In genomic region chr14:27270466-27270865, GRCm38 (mm10) we compare ENCODE assay signal across 22 mouse cellular contexts.
"Had no signal": no experiment of that assay in that cellular context is flagged by ENCODE, and none has a peak within 500 bp of the region (broad histone marks: within the 10 kb centered on the region; RNA-seq: fewer than 3 reads in every experiment).

No protein-coding gene starts in this region.

- H3K36me3 ChIP-seq: heart, embryonic 10.5 days; heart, embryonic 12.5 days; hindbrain, embryonic 10.5 days; hindbrain, embryonic 12.5 days; intestine, embryonic 15.5 days; limb, embryonic 10.5 days; limb, embryonic 12.5 days; liver, embryonic 12.5 days had no signal

- DNase-seq: gastrocnemius, adult 2 months; gastrocnemius, postnatal 10 days; gastrocnemius, postnatal 25 days; heart, adult 18-20 months; heart, postnatal 10 days; heart, postnatal 4 days; kidney, adult 18-20 months; kidney, adult 8-10 months; kidney, postnatal 10 days; kidney, postnatal 25 days; kidney, postnatal 4 days; liver had no signal

- H3K27me3 ChIP-seq: heart, embryonic 12.5 days; hindbrain, embryonic 12.5 days; intestine, embryonic 15.5 days; limb, embryonic 12.5 days; liver, embryonic 12.5 days had no signal

- H3K27ac ChIP-seq: gastrocnemius, adult 2 months; heart, embryonic 10.5 days; hindbrain, embryonic 10.5 days; hindbrain, embryonic 12.5 days; hindbrain, embryonic 14.5 days; intestine, embryonic 15.5 days; limb, embryonic 10.5 days; limb, embryonic 12.5 days; liver, embryonic 12.5 days; liver, embryonic 14.5 days had no signal

- H3K4me1 ChIP-seq: intestine, embryonic 15.5 days; limb, embryonic 12.5 days; liver, embryonic 12.5 days had no signal

- H3K4me3 ChIP-seq: gastrocnemius, adult 2 months; heart, embryonic 10.5 days; heart, embryonic 12.5 days; hindbrain, embryonic 10.5 days; hindbrain, embryonic 12.5 days; intestine, embryonic 15.5 days; limb, embryonic 10.5 days; limb, embryonic 12.5 days; liver, embryonic 12.5 days had no signal
